Mouse (Mus musculus) midbrain, embryonic 11.5 days (tissue): Measurements from ENCODE around the gene Trak1. TPM values are rescaled to one million over a fixed set of nuclear protein-coding genes. Genes with fewer than 3 reads are reported as not detected.
A peak's percentile ranks its signal among the peaks of the same experiment; 100 is the strongest.

Experiments used
- ATAC-seq: fragments of 200-750 bp; cut with Nextera tagmentation; 2 replicates; pipeline ENCODE4 v1.8.0; 2017; ENCODE audit warnings: moderate TSS enrichment, moderate library complexity; ENCODE audit not compliant: low FRiP score
- DNase-seq: peaks from one replicate; pipeline ENCODE4 v3.0.0; 2015; ENCODE audit warnings: low spot score; ENCODE audit errors: missing footprints
- H3K27ac ChIP-seq: fragments of 300-500 bp; sonication (generic); 2 replicates; pipeline ENCODE4 v1.5.1; 2014; ENCODE audit warnings: low read depth, low read length
- H3K27me3 ChIP-seq: fragments of 300-500 bp; sonication (generic); 2 replicates; pipeline ENCODE4 v1.6.1; 2014; ENCODE audit warnings: mild to moderate bottlenecking, low read length, moderate library complexity, mixed read lengths; ENCODE audit not compliant: control insufficient read depth, insufficient read depth
- H3K36me3 ChIP-seq: fragments of 300-500 bp; sonication (generic); 2 replicates; pipeline ENCODE4 v1.6.1; 2014; ENCODE audit warnings: mild to moderate bottlenecking, low read length, moderate library complexity, mixed read lengths; ENCODE audit not compliant: control insufficient read depth, insufficient read depth
- H3K4me1 ChIP-seq: fragments of 300-500 bp; sonication (generic); 2 replicates; pipeline ENCODE4 v1.6.1; 2014; ENCODE audit warnings: low read length; ENCODE audit not compliant: control insufficient read depth, insufficient read depth
- H3K4me2 ChIP-seq: fragments of 300-500 bp; sonication (generic); 2 replicates; pipeline ENCODE4 v1.6.1; 2014; ENCODE audit warnings: mild to moderate bottlenecking, moderate library complexity
- H3K4me3 ChIP-seq: fragments of 300-500 bp; sonication (generic); 2 replicates; pipeline ENCODE4 v1.5.1; 2014; ENCODE audit warnings: low read depth, low read length
- H3K9ac ChIP-seq: fragments of 300-500 bp; sonication (generic); 2 replicates; pipeline ENCODE4 v1.6.1; 2014; ENCODE audit warnings: low read length
- H3K9me3 ChIP-seq: fragments of 300-500 bp; sonication (generic); 2 replicates; pipeline ENCODE4 v1.6.1; 2016; ENCODE audit warnings: low read length; ENCODE audit not compliant: control insufficient read depth
- WGBS: fragments of 180-500 bp; shearing (Covaris S2); extraction: QIAGEN DNeasy Blood & Tissue Kit; methylation state at CpG from one replicate; pipeline ENCODE4 v1.1.7; 2014; 5-methylcytosine and 5-hydroxymethylcytosine counted together
- polyA plus RNA-seq: library from polyadenylated mRNA; unstranded; fragments of >200 nt; fragmentation: Nextera tagmentation; extraction: Ambion mirVana; gene quantifications from 2 replicates; pipeline ENCODE4 v1.2.1, GENCODE M21; 2014

The Trak1 gene
- polyA plus RNA-seq: 19.2 and 20.5 TPM in 2 replicates

DNA sequence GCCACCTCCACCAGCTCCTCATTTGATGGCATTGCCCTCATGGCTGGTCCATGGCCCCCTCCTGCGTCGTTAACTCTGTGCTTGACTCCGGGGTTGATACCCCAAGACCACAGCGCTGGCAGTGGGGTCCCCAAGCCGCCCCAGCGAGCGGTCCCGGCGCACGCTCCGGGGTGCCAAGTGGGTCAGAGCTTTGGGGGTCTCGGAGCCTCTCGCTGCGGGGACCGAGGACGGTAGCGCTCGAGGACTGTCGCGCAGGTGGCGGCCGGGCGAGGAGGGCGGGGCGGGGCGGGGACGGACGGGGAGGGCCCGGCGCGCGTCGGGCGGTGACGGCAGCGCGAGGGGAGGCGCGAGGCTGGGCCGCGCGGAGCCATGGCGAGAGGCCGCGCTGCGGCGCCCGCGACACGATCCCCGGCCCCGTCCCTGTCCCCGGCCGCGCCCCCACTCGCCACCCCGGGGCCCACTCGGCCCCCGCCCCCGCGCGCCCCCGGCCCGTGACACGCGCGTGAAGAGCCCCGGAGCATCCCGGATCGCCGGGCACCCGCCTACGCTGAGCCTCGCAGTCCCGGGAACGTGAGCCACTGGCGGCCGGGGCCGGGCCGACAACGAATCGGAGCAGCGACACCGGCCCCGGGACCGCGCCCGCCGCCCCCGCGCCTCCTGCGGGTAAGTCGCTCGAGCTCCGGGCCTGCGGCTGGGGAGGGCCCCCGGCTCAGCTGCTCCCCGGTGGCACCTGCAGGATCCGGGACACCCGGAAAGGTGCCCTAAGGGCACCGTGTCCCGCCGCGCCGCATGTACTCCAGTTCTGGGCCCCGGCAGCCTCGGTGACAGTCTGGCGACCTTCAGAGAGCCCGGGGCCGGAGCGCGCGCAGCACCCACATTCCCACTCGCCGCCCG lies at the start of gene Trak1:
Gene Trak1, plus strand, starts transcription at position 332 of the 894 bp plus-strand sequence.
- Histone ChIP-seq H3K9ac (peak within 1 kb of the TSS; percentile 96), H3K27ac (peak within 1 kb of the TSS; percentile 40), H3K9me3 (no peaks in the 10 kb centered on the region), H3K4me2 (peak within 1 kb of the TSS; percentile 89), H3K4me3 (peak within 1 kb of the TSS; percentile 92), H3K27me3 (no peaks in the 10 kb centered on the region; the same call in 1 of the 2 replicates), H3K36me3 (no peaks in the 10 kb centered on the region), H3K4me1 (peaks cover 38% of the 10 kb centered on the region)
- WGBS: under 1% methylated on average over 45 of the region's 116 CpGs
- peak; percentile 94 for DNase-seq
- peak; percentile 84 for ATAC-seq

DNA sequence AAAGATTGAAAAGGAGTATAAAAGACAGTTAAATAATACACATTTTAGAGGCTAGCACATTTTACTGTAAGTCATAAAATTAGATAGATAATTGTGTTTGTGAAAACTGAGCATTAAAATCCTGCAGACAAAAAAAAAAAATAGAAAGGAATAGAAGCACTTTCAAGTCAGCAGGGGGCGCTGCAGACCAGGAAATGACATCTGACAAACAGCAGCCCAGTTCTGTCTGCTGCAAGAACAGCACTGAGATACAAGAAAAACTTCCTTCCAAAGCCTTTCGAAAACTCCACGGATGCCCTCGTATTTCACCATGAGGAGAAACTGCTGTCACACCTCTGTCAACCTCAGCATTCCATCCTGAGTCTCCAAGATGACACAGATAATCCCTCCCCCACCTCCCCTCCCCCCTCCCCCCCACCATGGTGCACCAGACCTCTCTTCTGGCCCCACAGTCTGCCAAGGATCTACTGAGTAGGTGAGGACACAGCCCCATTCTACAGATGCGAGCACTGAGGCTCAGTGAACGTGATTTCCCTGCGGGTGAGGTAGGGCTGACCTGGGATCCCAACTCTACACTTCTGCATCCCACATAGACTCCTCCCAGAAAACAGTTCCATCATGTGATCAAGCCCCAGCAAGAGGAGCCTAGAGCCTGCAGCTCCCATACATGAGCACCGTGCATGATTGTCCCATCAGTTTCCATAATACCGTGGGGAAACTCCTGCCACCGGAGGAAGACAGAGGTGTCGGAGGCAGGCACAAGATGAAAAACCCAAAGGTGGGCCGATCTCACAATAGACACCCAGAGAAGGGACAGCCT lies 49.1 kb upstream of the Trak1 start:
- Histone ChIP-seq H3K4me3 (no peak overlapping the region), H3K9me3 (no peaks in the 10 kb centered on the region), H3K4me1 (no peaks in the 10 kb centered on the region), H3K36me3 (no peaks in the 10 kb centered on the region), H3K4me2 (no peak overlapping the region), H3K27me3 (no peaks in the 10 kb centered on the region), H3K9ac (no peak overlapping the region), H3K27ac (no peak overlapping the region)
- DNase-seq (peak; percentile 98), ATAC-seq (peak; percentile 63)
- 71% methylated on average over 12 of the region's 12 CpGs for WGBS

GRCm38 (mm10) chr9:121249805-121250204 lies 47.5 kb upstream of the Trak1 start:
- Histone ChIP-seq H3K9ac (no peak overlapping the region), H3K36me3 (0 out of 2 replicates have a peak, but pooled peaks cover 1% of the 10 kb centered on the region), H3K27ac (no peak overlapping the region), H3K9me3 (no peaks in the 10 kb centered on the region), H3K4me1 (no peaks in the 10 kb centered on the region), H3K4me3 (no peak overlapping the region), H3K27me3 (no peaks in the 10 kb centered on the region), H3K4me2 (no peak overlapping the region)
- WGBS: 58% methylated on average over 14 of the region's 14 CpGs
- DNase-seq (no peak), ATAC-seq (no peak)

- 92% methylated on average over 11 of the region's 11 CpGs for WGBS
- ATAC-seq (no peak), DNase-seq (no peak)
- Histone ChIP-seq H3K4me1 (no peaks in the 10 kb centered on the region), H3K9me3 (no peaks in the 10 kb centered on the region), H3K27ac (no peak overlapping the region), H3K36me3 (0 out of 2 replicates have a peak, but pooled peaks cover 4% of the 10 kb centered on the region), H3K4me3 (no peak overlapping the region), H3K27me3 (no peaks in the 10 kb centered on the region), H3K4me2 (no peak overlapping the region), H3K9ac (no peak overlapping the region)
These were observed 46.4 kb upstream of the Trak1 start for GRCm38 (mm10) chr9:121250854-121251253.

DNA sequence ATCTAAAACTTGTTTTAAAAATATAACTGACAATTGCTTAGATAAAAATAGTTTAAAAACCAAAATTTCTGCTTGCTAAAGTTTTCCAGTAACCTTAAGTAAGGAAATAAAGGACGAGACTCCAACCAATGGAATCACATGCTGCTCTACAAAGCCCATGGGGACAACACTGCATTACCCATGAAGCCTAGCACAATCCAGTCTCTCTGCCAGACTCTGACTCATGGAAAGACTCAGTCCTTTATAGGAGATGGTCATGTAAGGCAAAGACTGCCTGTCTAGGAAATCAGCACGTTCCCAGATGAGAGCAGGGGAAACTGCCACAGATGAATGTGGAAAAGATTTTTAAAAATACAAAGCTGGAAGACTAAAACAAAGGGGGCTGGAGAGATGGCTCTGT lies 43.3 kb upstream of the Trak1 start:
- Histone ChIP-seq H3K36me3 (0 out of 2 replicates have a peak, but pooled peaks cover 4% of the 10 kb centered on the region), H3K9me3 (no peaks in the 10 kb centered on the region), H3K4me1 (no peaks in the 10 kb centered on the region), H3K27me3 (no peaks in the 10 kb centered on the region), H3K27ac (no peak overlapping the region), H3K4me2 (no peak overlapping the region), H3K9ac (no peak overlapping the region), H3K4me3 (no peak overlapping the region)
- WGBS: 89% methylated on average over 2 of the region's 2 CpGs
- DNase-seq (no peak), ATAC-seq (no peak)

- H3K36me3 ChIP-seq: 0 out of 2 replicates have a peak, but pooled peaks cover 4% of the 10 kb centered on the region
- ATAC-seq (no peak), DNase-seq (no peak)
- WGBS: 91% methylated on average over 13 of the region's 13 CpGs
- H3K27me3 ChIP-seq: no peaks in the 10 kb centered on the region
- H3K4me3 ChIP-seq: no peak overlapping the region
- H3K27ac ChIP-seq: no peak overlapping the region
- H3K9ac ChIP-seq: no peak overlapping the region
- H3K9me3 ChIP-seq: no peaks in the 10 kb centered on the region
- no peaks in the 10 kb centered on the region for H3K4me1 ChIP-seq
- H3K4me2 ChIP-seq: no peak overlapping the region
These were observed 42.5 kb upstream of the Trak1 start for GRCm38 (mm10) chr9:121254761-121255160.

GRCm38 (mm10) chr9:121257106-121257505 lies 40.2 kb upstream of the Trak1 start:
- DNase-seq: no peak
- WGBS: 84% methylated on average over 9 of the region's 9 CpGs
- H3K36me3 ChIP-seq: 0 out of 2 replicates have a peak, but pooled peaks cover 4% of the 10 kb centered on the region
- H3K27me3 ChIP-seq: no peaks in the 10 kb centered on the region
- no peaks in the 10 kb centered on the region for H3K4me1 ChIP-seq
- no peak overlapping the region for H3K4me3 ChIP-seq
- H3K27ac ChIP-seq: no peak overlapping the region
- H3K4me2 ChIP-seq: no peak overlapping the region
- H3K9ac ChIP-seq: no peak overlapping the region
- H3K9me3 ChIP-seq: no peaks in the 10 kb centered on the region
- ATAC-seq: no peak

GRCm38 (mm10) chr9:121265307-121265706 lies 32.0 kb upstream of the Trak1 start:
- Histone ChIP-seq H3K27ac (no peak overlapping the region), H3K27me3 (no peaks in the 10 kb centered on the region), H3K36me3 (no peaks in the 10 kb centered on the region; the same call in 1 of the 2 replicates), H3K4me1 (no peaks in the 10 kb centered on the region), H3K9ac (no peak overlapping the region), H3K4me3 (no peak overlapping the region), H3K4me2 (no peak overlapping the region), H3K9me3 (no peaks in the 10 kb centered on the region)
- no peak for ATAC-seq
- 86% methylated on average over 10 of the region's 10 CpGs for WGBS
- no peak for DNase-seq
